Mouse (Mus musculus) urinary bladder, adult 18-20 months (tissue): ENCODE data around the gene Bfar.
"Not testable (repeated sequence)": the region's sequence is repeated elsewhere in the genome, so short reads cannot be mapped to it uniquely, and the experiment has no call there.

Source experiments
- DNase-seq, 2 experiments: peaks; one replicate each; pipeline ENCODE4 v3.0.0; 2022; ENCODE audit warnings: low spot score in 2 of 2, mixed read lengths in 2 of 2

The Bfar gene

GRCm38 (mm10) chr16:13716821-13717553 is 45.3 kb downstream of the Bfar start:
- DNase-seq = no peak

- DNase-seq = peak in 1 of 2 experiments; percentile 18
These were observed 51.3 kb downstream of the Bfar start for GRCm38 (mm10) chr16:13722937-13723336.

GRCm38 (mm10) chr16:13727811-13728335 is 56.2 kb downstream of the Bfar start:
- no peak for DNase-seq

GRCm38 (mm10) chr16:13729428-13729827 is 57.8 kb downstream of the Bfar start:
- no peak for DNase-seq

GRCm38 (mm10) chr16:13730285-13731255 is 58.9 kb downstream of the Bfar start, which contains the start of gene Pla2g10:
TSS of gene Pla2g10 (minus strand) at chr16:13730983.
- no peak for DNase-seq

GRCm38 (mm10) chr16:13732786-13733185 is 61.1 kb downstream of the Bfar start:
- no peak for DNase-seq

- DNase-seq = peak; percentile 56 to 74
These were observed 62.0 kb downstream of the Bfar start for GRCm38 (mm10) chr16:13733518-13734137.

- DNase-seq = no peak
These were observed 64.3 kb downstream of the Bfar start for GRCm38 (mm10) chr16:13735977-13736376.

GRCm38 (mm10) chr16:13739044-13739443 is 67.4 kb downstream of the Bfar start:
- not testable (repeated sequence) for DNase-seq

- no peak for DNase-seq
These were observed 69.2 kb downstream of the Bfar start for GRCm38 (mm10) chr16:13740844-13741243.

- no peak for DNase-seq
These were observed 76.0 kb downstream of the Bfar start for GRCm38 (mm10) chr16:13747708-13748107.

GRCm38 (mm10) chr16:13748124-13748523 is 76.5 kb downstream of the Bfar start:
- DNase-seq = no peak

GRCm38 (mm10) chr16:13748813-13749212 is 77.2 kb downstream of the Bfar start:
- not testable (repeated sequence) for DNase-seq

- DNase-seq = no peak
These were observed 77.6 kb downstream of the Bfar start for GRCm38 (mm10) chr16:13749306-13749705.

- no peak for DNase-seq
These were observed 78.3 kb downstream of the Bfar start for GRCm38 (mm10) chr16:13749981-13750380.

- DNase-seq = no peak
These were observed 79.0 kb downstream of the Bfar start for GRCm38 (mm10) chr16:13750626-13751025.
